Mouse (Mus musculus) heart, embryonic 11.5 days (tissue): Measurements from ENCODE around the gene Gm49510. TPM values are rescaled to one million over a fixed set of nuclear protein-coding genes. Genes with fewer than 3 reads are reported as not detected.
A peak's percentile ranks its signal among the peaks of the same experiment; 100 is the strongest.

Experiments used
- ATAC-seq: fragments of 200-750 bp; cut with Nextera tagmentation; replicated peaks from 2 replicates; pipeline ENCODE4 v1.8.0; 2017; ENCODE audit warnings: moderate library complexity; ENCODE audit not compliant: insufficient number of reproducible peaks, low FRiP score, low TSS enrichment
- H3K27ac ChIP-seq: fragments of 300-500 bp; sonication (generic); 2 replicates; pipeline ENCODE4 v1.5.1; 2014; ENCODE audit warnings: mild to moderate bottlenecking, low read depth, low read length
- H3K27me3 ChIP-seq: fragments of 300-500 bp; sonication (generic); 2 replicates; pipeline ENCODE4 v1.6.1; 2014; ENCODE audit warnings: mild to moderate bottlenecking, low read length, mixed read lengths; ENCODE audit not compliant: control insufficient read depth, insufficient read depth
- H3K36me3 ChIP-seq: fragments of 300-500 bp; sonication (generic); 2 replicates; pipeline ENCODE4 v1.6.1; 2014; ENCODE audit warnings: mild to moderate bottlenecking, low read length, moderate library complexity, mixed read lengths; ENCODE audit not compliant: control insufficient read depth, insufficient read depth
- H3K4me1 ChIP-seq: fragments of 300-500 bp; sonication (generic); 2 replicates; pipeline ENCODE4 v1.6.1; 2014; ENCODE audit warnings: low read length; ENCODE audit not compliant: control insufficient read depth, insufficient read depth
- H3K4me2 ChIP-seq: fragments of 300-500 bp; sonication (generic); 2 replicates; pipeline ENCODE4 v1.6.1; 2014; ENCODE audit warnings: mild to moderate bottlenecking, moderate library complexity
- H3K4me3 ChIP-seq: fragments of 300-500 bp; sonication (generic); 2 replicates; pipeline ENCODE4 v1.5.1; 2014; ENCODE audit warnings: low read depth, low read length
- H3K9ac ChIP-seq: fragments of 300-500 bp; sonication (generic); 2 replicates; pipeline ENCODE4 v1.6.1; 2014; ENCODE audit warnings: mild to moderate bottlenecking, low read depth, low read length, moderate library complexity
- H3K9me3 ChIP-seq: fragments of 300-500 bp; sonication (generic); replicated peaks from 2 replicates; pipeline ENCODE4 v1.6.1; 2016; ENCODE audit warnings: low read length; ENCODE audit not compliant: control insufficient read depth
- WGBS: fragments of 180-500 bp; shearing (Covaris S2); extraction: QIAGEN DNeasy Blood & Tissue Kit; methylation state at CpG from one replicate; pipeline ENCODE4 v1.1.7; 2014; ENCODE audit not compliant: insufficient replicate concordance; 5-methylcytosine and 5-hydroxymethylcytosine counted together
- polyA plus RNA-seq: library from polyadenylated mRNA; unstranded; fragments of >200 nt; fragmentation: Nextera tagmentation; extraction: Ambion mirVana; gene quantifications from 2 replicates; pipeline ENCODE4 v1.2.1, GENCODE M21; 2014

The Gm49510 gene
- polyA plus RNA-seq, 1 experiment from 2014 or later = 0.47 TPM

GRCm38 (mm10) chr15:78914823-78915659 lies 15.6 kb downstream of the Gm49510 start:
- Histone ChIP-seq H3K27me3 (no peaks in the 10 kb centered on the region), H3K36me3 (peaks cover 5% of the 10 kb centered on the region; the same call in 1 of the 2 replicates), H3K4me2 (peak overlapping the region; percentile 99), H3K27ac (no peak overlapping the region), H3K9me3 (no peaks in the 10 kb centered on the region), H3K4me3 (peak overlapping the region; percentile 72), H3K4me1 (peaks cover 22% of the 10 kb centered on the region), H3K9ac (peak overlapping the region; percentile 86)
- no peak for ATAC-seq
- WGBS = 50% methylated on average over 8 of the region's 8 CpGs

DNA sequence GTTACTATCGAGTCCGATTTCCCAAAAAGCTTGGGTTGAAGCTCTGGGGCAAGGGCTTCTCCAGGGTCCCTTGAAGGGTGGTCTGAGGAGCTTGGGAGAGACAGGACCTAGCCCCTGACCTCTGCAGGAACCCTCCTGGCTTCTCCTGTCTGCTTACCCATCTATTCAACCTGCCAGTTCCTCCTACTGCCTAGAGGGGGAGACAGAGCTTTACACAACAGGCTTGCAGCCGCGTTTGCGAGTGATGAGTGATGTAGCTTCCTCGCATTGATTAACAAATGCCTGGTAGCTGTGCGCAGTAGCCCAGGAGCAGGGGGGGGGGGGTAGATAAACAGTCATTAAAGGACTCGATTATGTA lies 16.2 kb downstream of the Gm49510 start:
- Histone ChIP-seq H3K4me2 (peak overlapping the region; percentile 99), H3K4me1 (peaks cover 22% of the 10 kb centered on the region), H3K4me3 (peak overlapping the region; percentile 17; the same call in 1 of the 2 replicates), H3K9me3 (no peaks in the 10 kb centered on the region), H3K36me3 (peaks cover 2% of the 10 kb centered on the region; the same call in 1 of the 2 replicates), H3K27me3 (no peaks in the 10 kb centered on the region), H3K27ac (no peak overlapping the region), H3K9ac (no peak overlapping the region)
- no peak for ATAC-seq
- WGBS = 3% methylated on average over 8 of the region's 8 CpGs

DNA sequence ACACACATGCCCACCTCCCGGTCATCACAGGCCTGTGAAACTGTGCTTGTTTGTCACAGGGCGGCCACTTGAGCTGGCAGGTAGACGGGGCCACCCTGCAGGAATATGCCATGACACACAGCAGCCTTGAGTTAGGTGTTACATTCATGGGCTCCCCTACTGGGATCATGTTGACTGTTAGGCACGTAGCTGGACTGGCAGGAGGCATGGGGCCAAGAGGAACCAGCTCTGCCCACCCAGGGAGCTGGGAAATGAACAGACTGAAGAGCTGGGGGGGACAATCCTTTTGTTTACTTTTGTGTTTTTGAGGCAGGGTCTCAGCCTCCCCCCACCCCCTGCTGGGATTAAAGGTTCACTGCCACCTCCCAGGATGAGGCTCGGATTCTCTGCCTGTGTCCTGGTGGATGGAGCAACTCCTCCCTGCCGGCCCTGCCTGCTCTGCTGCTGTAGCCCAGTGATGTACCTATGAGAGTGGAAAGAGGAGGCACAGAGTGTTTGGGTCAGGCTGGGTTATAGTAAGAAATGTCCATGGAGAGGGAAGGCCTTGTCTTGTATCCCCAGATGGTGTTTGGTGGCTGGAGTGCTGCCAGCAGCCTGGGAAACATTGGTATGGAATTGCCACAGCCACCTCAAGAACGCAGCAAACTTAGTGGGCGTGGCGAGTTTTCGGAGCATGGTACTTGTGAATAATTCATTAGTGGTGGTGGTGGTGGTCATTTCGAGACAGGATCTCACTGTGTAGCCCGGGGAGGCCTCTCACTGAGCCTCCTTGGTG lies 16.8 kb downstream of the Gm49510 start:
- ATAC-seq = no peak
- WGBS = 66% methylated on average over 12 of the region's 12 CpGs
- Histone ChIP-seq H3K4me2 (peak overlapping the region; percentile 99), H3K4me3 (peak overlapping the region; percentile 17; the same call in 1 of the 2 replicates), H3K27me3 (no peaks in the 10 kb centered on the region), H3K27ac (no peak overlapping the region), H3K9me3 (no peaks in the 10 kb centered on the region), H3K36me3 (peaks cover 2% of the 10 kb centered on the region; the same call in 1 of the 2 replicates), H3K9ac (no peak overlapping the region), H3K4me1 (peaks cover 22% of the 10 kb centered on the region)

- no peak overlapping the region for H3K9ac ChIP-seq
Measured at GRCm38 (mm10) chr15:78918126-78918525, 18.7 kb downstream of the Gm49510 start.

GRCm38 (mm10) chr15:78919914-78920313 lies 20.4 kb downstream of the Gm49510 start:
- H3K9me3 ChIP-seq = no peaks in the 10 kb centered on the region
- no peak overlapping the region for H3K4me2 ChIP-seq
- H3K27ac ChIP-seq = no peak overlapping the region
- no peak overlapping the region for H3K4me3 ChIP-seq
- ATAC-seq = no peak
- no peaks in the 10 kb centered on the region for H3K27me3 ChIP-seq
- 63% methylated on average over 12 of the region's 12 CpGs for WGBS
- H3K36me3 ChIP-seq = no peaks in the 10 kb centered on the region
- peaks cover 12% of the 10 kb centered on the region for H3K4me1 ChIP-seq
- no peak overlapping the region for H3K9ac ChIP-seq

More at GRCm38 (mm10) chr15:78918126-78918525, 18.7 kb downstream of the Gm49510 start:
- peaks cover 22% of the 10 kb centered on the region for H3K4me1 ChIP-seq
- H3K9me3 ChIP-seq = no peaks in the 10 kb centered on the region
- no peak overlapping the region for H3K4me2 ChIP-seq
- H3K36me3 ChIP-seq = no peaks in the 10 kb centered on the region
- WGBS = 94% methylated on average over 23 of the region's 23 CpGs
- H3K4me3 ChIP-seq = no peak overlapping the region
- no peak for ATAC-seq
- H3K27me3 ChIP-seq = no peaks in the 10 kb centered on the region
- no peak overlapping the region for H3K27ac ChIP-seq

GRCm38 (mm10) chr15:78922700-78923099 lies 23.2 kb downstream of the Gm49510 start:
- H3K27ac ChIP-seq = peak overlapping the region; percentile 65
- H3K9me3 ChIP-seq = no peaks in the 10 kb centered on the region
- H3K4me2 ChIP-seq = peak overlapping the region; percentile 33
- WGBS = 63% methylated on average over 7 of the region's 7 CpGs
- H3K4me1 ChIP-seq = peaks cover 28% of the 10 kb centered on the region
- no peaks in the 10 kb centered on the region for H3K27me3 ChIP-seq
- H3K9ac ChIP-seq = no peak overlapping the region; the same call in 1 of the 2 replicates
- peak; percentile 52; the same call in 1 of the 2 replicates for ATAC-seq
- H3K4me3 ChIP-seq = no peak overlapping the region
- no peaks in the 10 kb centered on the region for H3K36me3 ChIP-seq

GRCm38 (mm10) chr15:78923585-78923984 lies 24.1 kb downstream of the Gm49510 start:
- Histone ChIP-seq H3K36me3 (no peaks in the 10 kb centered on the region), H3K4me3 (no peak overlapping the region), H3K4me1 (peaks cover 34% of the 10 kb centered on the region), H3K9me3 (no peaks in the 10 kb centered on the region), H3K9ac (no peak overlapping the region), H3K4me2 (peak overlapping the region; percentile 23), H3K27me3 (no peaks in the 10 kb centered on the region), H3K27ac (peak overlapping the region; percentile 65)
- WGBS = 53% methylated on average over 6 of the region's 6 CpGs
- ATAC-seq = no peak

DNA sequence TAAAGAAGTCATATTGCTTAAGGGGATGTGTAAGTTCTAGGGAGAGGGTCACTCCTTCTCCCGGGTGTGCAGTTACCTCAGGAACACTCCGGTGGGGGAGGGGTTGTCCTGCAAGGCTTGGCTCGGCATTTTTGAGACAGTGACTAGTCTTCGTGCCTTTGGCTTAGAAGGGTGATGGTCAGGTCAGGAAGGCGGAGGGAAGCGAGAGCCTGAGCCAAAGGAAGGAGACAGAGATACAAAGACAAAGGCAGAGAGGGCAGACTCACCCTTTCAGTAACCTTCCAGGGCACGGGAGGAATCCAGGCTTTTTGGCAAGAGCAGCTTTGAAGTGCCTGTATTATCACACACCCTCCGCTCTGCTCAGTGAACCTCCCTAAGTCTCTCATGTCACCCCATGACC lies 25.7 kb downstream of the Gm49510 start:
- H3K4me2 ChIP-seq = 0 out of 2 replicates have a peak overlapping the region, but pooled peaks have one; percentile 88
- peak overlapping the region; percentile 91; the same call in 1 of the 2 replicates for H3K27ac ChIP-seq
- ATAC-seq = no peak
- no peak overlapping the region for H3K4me3 ChIP-seq
- no peaks in the 10 kb centered on the region for H3K9me3 ChIP-seq
- peaks cover 34% of the 10 kb centered on the region for H3K4me1 ChIP-seq
- H3K36me3 ChIP-seq = 0 out of 2 replicates have a peak, but pooled peaks cover 2% of the 10 kb centered on the region
- peak overlapping the region; percentile 68; the same call in 1 of the 2 replicates for H3K9ac ChIP-seq
- no peaks in the 10 kb centered on the region for H3K27me3 ChIP-seq
- 28% methylated on average over 8 of the region's 8 CpGs for WGBS
